Mouse (Mus musculus) spleen, postnatal 36 days (tissue): ENCODE measurements at regions not wholly inside any gene's neighbourhood (a gene's known extent, or its start where the extent isn't known, plus 50 kb on each side); places are given as distances from the start of the nearest gene placed in this dataset.

Experiments
- DNase-seq, 2 experiments: peaks; one replicate each; pipeline ENCODE4 v3.0.0; 2022; ENCODE audit warnings: low spot score in 2 of 2, mixed read lengths in 1 of 2

- no peak for DNase-seq
These were observed 662.4 kb upstream of the Jmjd1c start for GRCm38 (mm10) chr10:66433490-66433889.

- no peak for DNase-seq
These were observed 625.2 kb upstream of the Jmjd1c start for GRCm38 (mm10) chr10:66470684-66471083.

DNA sequence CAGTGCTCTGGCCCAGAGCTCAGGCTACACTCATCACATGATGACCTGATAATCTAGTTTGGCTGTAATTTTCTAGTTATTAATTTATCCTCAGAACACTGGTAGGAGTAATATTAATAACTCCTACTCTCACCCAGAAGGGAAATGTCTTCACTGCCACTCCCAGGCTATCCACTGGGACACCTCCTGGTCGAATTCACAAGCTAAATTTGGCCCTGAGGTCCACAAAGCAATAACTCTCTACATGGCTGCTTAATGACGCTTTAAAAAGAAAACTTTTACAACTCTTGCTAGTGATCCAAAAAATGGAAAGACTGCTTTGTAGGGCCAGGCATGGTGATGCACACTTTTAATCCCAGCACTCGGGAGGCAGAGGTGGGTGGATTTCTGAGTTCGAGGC lies 623.9 kb upstream of the Jmjd1c start:
- DNase-seq = no peak

DNA sequence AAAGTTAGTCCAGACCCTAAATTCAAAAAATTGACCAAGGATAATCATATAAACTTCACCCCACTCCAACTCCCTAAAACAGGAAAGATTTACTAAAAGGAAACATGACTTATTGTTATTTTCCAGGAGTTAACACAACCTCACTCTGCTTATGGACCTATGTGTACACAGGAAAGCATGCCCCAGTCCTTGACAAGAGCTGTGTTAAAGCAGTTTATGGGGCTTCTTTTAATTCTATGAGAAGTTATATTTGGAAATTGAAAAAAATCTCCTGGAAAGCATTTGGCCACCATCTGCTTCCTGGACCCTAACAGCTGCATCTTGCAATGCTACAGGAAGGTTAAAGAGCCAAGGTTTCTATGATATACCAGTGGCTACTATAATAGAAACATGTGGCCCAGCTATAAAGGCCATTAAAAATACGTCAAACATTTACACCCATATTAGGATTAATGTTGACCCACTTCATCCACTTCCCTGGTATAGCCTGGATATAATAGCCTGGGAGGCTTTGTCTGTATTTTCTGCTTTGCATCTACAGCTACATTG lies 620.7 kb upstream of the Jmjd1c start:
- no peak for DNase-seq

DNA sequence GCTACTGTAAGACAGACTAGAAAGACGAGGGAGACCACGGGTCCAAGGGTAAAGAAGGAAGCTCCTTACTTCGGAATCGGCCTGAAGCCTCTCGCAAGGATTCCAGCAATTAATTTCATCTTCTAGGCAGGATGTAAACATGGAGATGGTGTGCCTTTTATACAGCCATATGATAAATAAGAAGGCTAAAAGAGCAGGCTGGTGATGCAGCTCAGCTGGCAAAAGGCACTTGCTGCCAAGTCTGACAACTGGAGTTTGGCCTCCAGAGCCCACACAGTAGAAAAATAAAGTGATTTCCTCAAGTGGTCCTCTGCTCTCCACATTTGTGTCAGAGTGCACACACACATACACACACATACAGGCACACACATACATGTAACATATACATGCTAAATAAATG lies 605.1 kb upstream of the Jmjd1c start:
- DNase-seq = no peak

- DNase-seq = no peak
These were observed 604.1 kb upstream of the Jmjd1c start for GRCm38 (mm10) chr10:66491850-66492249.

- DNase-seq = no peak
These were observed 556.1 kb upstream of the Jmjd1c start for GRCm38 (mm10) chr10:66539846-66540245.

DNA sequence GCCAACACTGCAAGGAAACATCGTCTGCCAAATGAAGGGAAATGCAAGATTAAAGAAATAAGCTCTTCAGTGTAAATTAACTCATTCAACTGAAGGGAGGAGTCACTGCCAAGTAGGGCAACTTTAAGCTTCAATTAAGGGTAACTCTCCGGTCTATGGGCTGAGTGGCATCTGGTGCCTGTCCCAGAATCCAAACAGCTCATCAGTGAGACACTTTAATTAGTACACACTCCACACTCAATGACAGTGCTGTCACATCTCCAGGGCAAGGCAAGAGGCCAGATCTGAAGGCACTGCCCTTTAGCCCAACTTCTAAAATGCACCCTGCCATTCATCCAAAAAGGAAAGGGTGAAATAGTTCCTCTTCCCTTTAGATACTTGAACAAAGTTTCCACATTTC lies 549.3 kb upstream of the Jmjd1c start:
- no peak for DNase-seq

DNA sequence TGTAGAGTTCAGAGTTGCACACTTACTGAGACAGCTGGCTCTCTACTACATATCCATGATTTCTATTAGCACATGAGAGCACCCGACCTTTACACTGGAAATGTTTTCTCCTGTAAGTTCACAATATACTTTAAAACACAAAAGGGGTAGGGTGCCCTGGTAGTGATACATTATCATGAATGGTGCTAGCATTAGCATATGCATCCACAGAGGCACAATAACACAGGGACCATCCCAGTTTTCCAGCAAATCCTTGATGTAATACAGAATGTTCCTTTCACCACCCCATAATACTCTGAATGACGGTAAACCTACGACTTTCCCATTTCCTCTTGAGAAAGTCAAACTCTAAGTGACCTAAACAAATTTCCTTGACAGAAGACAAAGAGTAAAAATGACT lies 548.3 kb upstream of the Jmjd1c start:
- no peak for DNase-seq

- DNase-seq = no peak
These were observed 547.9 kb upstream of the Jmjd1c start for GRCm38 (mm10) chr10:66548073-66548472.

DNA sequence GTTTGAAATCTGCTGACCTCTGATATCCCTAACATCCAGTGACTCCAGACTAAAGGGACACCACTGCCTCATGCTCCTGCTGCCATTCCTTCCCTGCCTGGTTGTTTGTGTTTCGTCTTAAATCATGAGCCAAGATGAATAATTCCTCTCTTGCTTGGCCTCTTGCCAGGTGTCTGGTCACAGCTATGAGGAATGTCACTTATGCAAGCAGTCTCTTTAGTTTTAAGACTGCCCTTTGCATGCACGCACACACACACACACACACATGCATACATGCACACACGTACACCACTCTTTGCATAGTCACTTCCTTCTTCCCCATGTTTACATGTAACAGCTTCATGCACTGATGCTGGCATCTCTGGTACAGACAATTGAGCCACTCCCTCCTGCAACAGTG lies 543.0 kb upstream of the Jmjd1c start:
- no peak for DNase-seq

DNA sequence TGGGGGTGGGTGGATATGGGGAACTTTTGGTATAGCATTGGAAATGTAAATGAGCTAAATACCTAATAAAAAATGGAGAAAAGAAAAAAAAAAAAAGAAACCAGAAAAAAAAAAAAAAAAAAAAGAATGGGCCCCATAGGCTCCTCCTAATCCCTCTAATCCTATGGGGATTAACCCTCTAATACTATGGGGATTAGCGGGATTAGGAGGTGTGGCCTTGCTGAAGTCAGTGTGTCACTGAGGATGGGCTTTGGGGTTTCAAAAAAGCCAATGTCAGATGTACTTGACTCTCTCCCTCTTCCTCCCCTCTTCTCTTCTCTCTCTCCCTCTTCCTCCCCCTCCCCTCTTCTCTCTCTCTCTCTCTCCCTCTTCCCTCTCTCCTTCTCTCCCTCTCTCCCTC lies 541.7 kb upstream of the Jmjd1c start:
- DNase-seq = no peak

- no peak for DNase-seq
These were observed 537.7 kb upstream of the Jmjd1c start for GRCm38 (mm10) chr10:66558097-66558840.

DNA sequence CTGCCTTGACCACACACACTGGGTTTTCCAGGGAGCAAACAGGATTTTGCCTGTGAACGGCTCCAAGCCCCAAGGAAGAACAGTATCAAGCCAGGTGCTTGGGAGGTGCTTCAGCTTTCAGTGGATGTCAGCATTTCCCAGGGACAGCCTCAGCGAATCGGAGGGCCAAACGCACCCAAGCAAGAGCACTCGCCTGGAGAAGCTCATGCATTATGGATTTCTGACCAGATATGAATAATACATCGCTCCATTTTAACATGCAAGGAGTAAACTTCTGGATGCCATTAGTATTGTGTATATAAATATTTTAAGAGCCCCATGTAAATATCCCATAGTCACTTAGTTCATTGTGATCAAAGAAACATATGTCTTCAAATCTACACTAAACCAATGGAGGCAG lies 530.6 kb upstream of the Jmjd1c start:
- DNase-seq = no peak

- DNase-seq = no peak
These were observed 520.9 kb upstream of the Jmjd1c start for GRCm38 (mm10) chr10:66574846-66575535.

- DNase-seq = no peak
These were observed 502.9 kb upstream of the Jmjd1c start for GRCm38 (mm10) chr10:66593001-66593400.

- DNase-seq = no peak
These were observed 502.4 kb upstream of the Jmjd1c start for GRCm38 (mm10) chr10:66593506-66593905.

- DNase-seq = no peak
These were observed 498.0 kb upstream of the Jmjd1c start for GRCm38 (mm10) chr10:66597952-66598351.

DNA sequence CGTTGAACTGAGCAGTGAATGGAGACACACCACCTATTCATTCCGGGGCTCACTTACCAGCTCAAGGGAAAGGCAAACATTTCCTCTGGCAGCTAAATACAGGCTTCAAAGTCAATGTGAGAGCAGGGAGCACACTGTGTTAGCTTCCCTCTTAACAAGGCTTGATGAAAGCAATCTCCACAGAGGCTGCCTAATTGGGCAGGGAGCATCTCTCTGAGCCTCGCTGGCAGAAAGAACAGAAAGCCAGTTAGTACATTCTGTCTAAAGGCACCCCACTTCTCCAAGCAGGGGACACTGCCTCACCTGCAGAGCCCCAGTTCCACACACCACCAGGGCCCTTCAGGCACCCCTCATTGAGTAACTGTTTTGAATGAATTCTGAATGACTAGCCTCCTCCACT lies 488.8 kb upstream of the Jmjd1c start:
- no peak for DNase-seq

DNA sequence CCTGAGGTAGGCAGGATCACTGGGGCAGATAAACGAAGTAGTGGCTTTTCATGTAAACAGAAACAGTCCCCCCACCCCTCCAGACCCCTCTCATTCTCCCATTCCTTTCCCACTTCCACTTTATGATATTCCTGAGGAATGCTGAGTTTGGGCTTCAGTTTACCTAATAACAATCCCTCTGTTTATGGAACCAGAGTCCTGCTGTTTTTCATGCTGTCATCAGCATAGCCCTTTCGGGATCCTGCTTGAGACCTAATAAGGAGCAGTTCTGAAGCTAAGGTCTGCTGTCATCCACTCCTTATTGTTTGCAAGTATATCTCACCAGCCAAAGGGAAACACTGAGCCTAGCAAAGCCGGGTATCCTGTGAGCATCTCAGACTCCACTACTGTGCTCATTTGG lies 479.6 kb upstream of the Jmjd1c start:
- no peak for DNase-seq

DNA sequence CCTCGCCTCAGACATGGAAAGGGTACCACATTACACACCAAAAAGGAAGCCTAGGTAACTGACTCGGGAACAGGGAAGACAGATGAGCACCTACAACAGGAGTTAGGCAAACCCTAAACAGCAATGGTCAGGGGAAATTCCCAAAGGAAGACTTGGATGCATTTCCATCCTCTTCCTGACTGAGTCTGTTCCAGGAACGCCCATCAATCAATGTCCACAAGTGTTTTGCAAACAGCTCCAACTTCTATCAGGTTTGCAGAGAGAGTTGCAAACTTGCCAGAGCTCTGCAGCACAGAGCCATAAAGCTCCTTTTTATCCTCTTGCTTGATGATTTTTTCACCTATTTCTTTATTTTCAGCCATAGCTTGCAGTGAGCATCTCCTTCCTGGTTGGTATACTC lies 464.9 kb upstream of the Jmjd1c start:
- no peak for DNase-seq

- DNase-seq = no peak
These were observed 454.8 kb upstream of the Jmjd1c start for GRCm38 (mm10) chr10:66640890-66641847.
